Mouse (Mus musculus): ENCODE measurements around the gene Fkbp4.

GRCm38 (mm10) chr6:128445761-128446535 lies 7.5 kb upstream of the Fkbp4 start:
- TF ChIP-seq CTCF (IDR thresholded peaks at IDR 0.05; ENCODE audit: borderline replicate concordance, control insufficient read depth, extremely low read depth, insufficient read depth, low read length, poor library complexity) (no peak), POLR2A (IDR thresholded peaks at IDR 0.05; ENCODE audit: control insufficient read depth, extremely low read depth, insufficient read depth, low read length, poor library complexity) (no peak)

All from thymus, adult 2 months (tissue).